ENCODE assay signal across 29 mouse cellular contexts in genomic region chr1:170415395-170415794, GRCm38 (mm10).
DNase-seq lines count a peak whose midpoint lies in the region; ATAC-seq and TF ChIP-seq lines count a peak whose summit lies in the region.
"Had no signal": no experiment of that assay in that cellular context is flagged by ENCODE, and none has a peak within 500 bp of the region (broad histone marks: within the 10 kb centered on the region; RNA-seq: fewer than 3 reads in every experiment).

No protein-coding gene starts in this region.

- TF ChIP-seq POLR2A in brain, embryonic 14.5 days (IDR thresholded peaks at IDR 0.05; ENCODE audit: borderline replicate concordance, extremely low read depth, insufficient read depth, insufficient read length, poor library complexity, severe bottlenecking) = no peak

- no peaks in the 10 kb centered on the region for H3K4me1 ChIP-seq in midbrain, postnatal 0 days (ENCODE audit: insufficient read depth, low read length)
- H3K4me1 ChIP-seq in midbrain, embryonic 15.5 days = peaks cover 4% of the 10 kb centered on the region; the same call in 1 of the 2 replicates
- H3K4me1 ChIP-seq in neural tube, embryonic 13.5 days (replicated peaks) = peaks cover 16% of the 10 kb centered on the region
- H3K4me1 ChIP-seq: embryonic facial prominence, embryonic 15.5 days had no signal

- H3K4me3 ChIP-seq in midbrain, postnatal 0 days (ENCODE audit: low read depth, low read length) = no peak overlapping the region
- no peak overlapping the region for H3K4me3 ChIP-seq in midbrain, embryonic 15.5 days
- no peak overlapping the region for H3K4me3 ChIP-seq in neural tube, embryonic 13.5 days
- H3K4me3 ChIP-seq: embryonic facial prominence, embryonic 12.5 days; embryonic facial prominence, embryonic 15.5 days; forebrain, embryonic 12.5 days; heart, adult 2 months; heart, embryonic 10.5 days; heart, embryonic 13.5 days had no signal

- no peaks in the 10 kb centered on the region for H3K27me3 ChIP-seq in midbrain, postnatal 0 days (ENCODE audit: insufficient read depth, low read length)
- H3K27me3 ChIP-seq in midbrain, embryonic 15.5 days (replicated peaks) = no peaks in the 10 kb centered on the region
- no peaks in the 10 kb centered on the region for H3K27me3 ChIP-seq in neural tube, embryonic 13.5 days
- H3K27me3 ChIP-seq: embryonic facial prominence, embryonic 12.5 days; embryonic facial prominence, embryonic 15.5 days; forebrain, embryonic 12.5 days; heart, embryonic 13.5 days; Patski had no signal

- no peaks in the 10 kb centered on the region for H3K9me3 ChIP-seq in midbrain, postnatal 0 days (ENCODE audit: low read length)
- H3K9me3 ChIP-seq in midbrain, embryonic 15.5 days = no peaks in the 10 kb centered on the region
- H3K9me3 ChIP-seq in neural tube, embryonic 13.5 days = no peaks in the 10 kb centered on the region
- H3K9me3 ChIP-seq: embryonic facial prominence, embryonic 12.5 days; embryonic facial prominence, embryonic 15.5 days; forebrain, embryonic 12.5 days; G1E; heart, embryonic 10.5 days; heart, embryonic 13.5 days had no signal

- no peak overlapping the region for H3K4me2 ChIP-seq in midbrain, postnatal 0 days (ENCODE audit: low read depth, low read length, poor library complexity, severe bottlenecking)
- no peak overlapping the region for H3K4me2 ChIP-seq in midbrain, embryonic 15.5 days
- no peak overlapping the region for H3K4me2 ChIP-seq in neural tube, embryonic 13.5 days
- H3K4me2 ChIP-seq: embryonic facial prominence, embryonic 12.5 days; embryonic facial prominence, embryonic 15.5 days; forebrain, embryonic 12.5 days; heart, embryonic 13.5 days; hindbrain, embryonic 14.5 days had no signal

- no peak overlapping the region for H3K27ac ChIP-seq in midbrain, postnatal 0 days (ENCODE audit: low read depth, low read length)
- H3K27ac ChIP-seq in midbrain, embryonic 15.5 days = no peak overlapping the region
- no peak overlapping the region for H3K27ac ChIP-seq in neural tube, embryonic 13.5 days (replicated peaks)
- H3K27ac ChIP-seq: embryonic facial prominence, embryonic 12.5 days; embryonic facial prominence, embryonic 15.5 days; forebrain, embryonic 12.5 days; heart, adult 2 months; heart, embryonic 10.5 days; heart, embryonic 13.5 days; hindbrain, embryonic 14.5 days; hindbrain, postnatal 0 days had no signal

- no peak for TF ChIP-seq CTCF in midbrain, postnatal 0 days (IDR thresholded peaks at IDR 0.05)
- no peak for TF ChIP-seq CTCF in brain, embryonic 14.5 days (IDR thresholded peaks at IDR 0.05; ENCODE audit: borderline replicate concordance, extremely low read depth, insufficient read depth, insufficient read length)

- ATAC-seq in midbrain, postnatal 0 days (ENCODE audit: low FRiP score) = no peak
- ATAC-seq in midbrain, embryonic 15.5 days (replicated peaks) = no peak
- 0 out of 2 replicates have a peak, but pooled peaks have one; percentile 32 for ATAC-seq in neural tube, embryonic 13.5 days (ENCODE audit: low read depth)
- ATAC-seq: forebrain, embryonic 16.5 days; hindbrain, postnatal 0 days; inflammation-experienced regulatory T-cells, adult 6 months had no signal

- DNase-seq in embryo, embryonic 10.5 days (ENCODE audit: low spot score) = peak; percentile 62
- DNase-seq in embryo, embryonic 11 days = no peak
- peak; percentile 35 for DNase-seq in midbrain, postnatal 0 days (ENCODE audit: low spot score)
- DNase-seq in brain, embryonic 14.5 days (ENCODE audit: low read depth) = peak; percentile 43
- DNase-seq in cerebellum, adult 9-10 months = no peak
- no peak for DNase-seq in spleen, postnatal 4 days (ENCODE audit: low spot score in 2 of 2)
- DNase-seq: adrenal gland, postnatal 14 days; B cell, adult 2 months; cerebellum, adult 11-12 months; cerebellum, adult 8-10 months; cerebellum, postnatal 14 days; gastrocnemius, postnatal 10 days; gastrocnemius, postnatal 36 days; heart, adult 2 months; heart, postnatal 14 days; heart, postnatal 4 days had no signal

- no peak overlapping the region for H3K9ac ChIP-seq in midbrain, postnatal 0 days (replicated peaks; ENCODE audit: low read length, poor library complexity, severe bottlenecking)
- H3K9ac ChIP-seq in midbrain, embryonic 15.5 days = no peak overlapping the region
- H3K9ac ChIP-seq in neural tube, embryonic 13.5 days = no peak overlapping the region
- H3K9ac ChIP-seq: embryonic facial prominence, embryonic 12.5 days; embryonic facial prominence, embryonic 15.5 days; forebrain, embryonic 12.5 days; heart, embryonic 13.5 days; hindbrain, embryonic 14.5 days had no signal

- 32% methylated on average over 3 of the region's 3 CpGs for WGBS in midbrain, postnatal 0 days
- WGBS in midbrain, embryonic 15.5 days = 25% methylated on average over 3 of the region's 3 CpGs
- 14% methylated on average over 3 of the region's 3 CpGs for WGBS in neural tube, embryonic 13.5 days

- H3K36me3 ChIP-seq in midbrain, postnatal 0 days (ENCODE audit: insufficient read depth, low read length) = no peaks in the 10 kb centered on the region
- no peaks in the 10 kb centered on the region for H3K36me3 ChIP-seq in midbrain, embryonic 15.5 days (replicated peaks)
- no peaks in the 10 kb centered on the region for H3K36me3 ChIP-seq in neural tube, embryonic 13.5 days
- H3K36me3 ChIP-seq: embryonic facial prominence, embryonic 12.5 days; embryonic facial prominence, embryonic 15.5 days; forebrain, embryonic 12.5 days; G1E; heart, embryonic 10.5 days; heart, embryonic 13.5 days had no signal

Comparison
In these comparisons a context has a peak if more than half of its experiments do, and no peak if none do; other contexts are left out.
1. DNase-seq: peak in embryo, embryonic 10.5 days (single experiment), midbrain, postnatal 0 days (single experiment) and brain, embryonic 14.5 days (single experiment); none in embryo, embryonic 11 days (single experiment), cerebellum, adult 9-10 months (single experiment) and spleen, postnatal 4 days (0 of 2).